Mouse (Mus musculus): ENCODE results near the gene Cfap65. TPM values are rescaled to one million over a fixed set of nuclear protein-coding genes. Genes with fewer than 3 reads are reported as not detected.

Cfap65 gene
- total RNA-seq, 2 experiments from 2014 or later: not detected

DNA sequence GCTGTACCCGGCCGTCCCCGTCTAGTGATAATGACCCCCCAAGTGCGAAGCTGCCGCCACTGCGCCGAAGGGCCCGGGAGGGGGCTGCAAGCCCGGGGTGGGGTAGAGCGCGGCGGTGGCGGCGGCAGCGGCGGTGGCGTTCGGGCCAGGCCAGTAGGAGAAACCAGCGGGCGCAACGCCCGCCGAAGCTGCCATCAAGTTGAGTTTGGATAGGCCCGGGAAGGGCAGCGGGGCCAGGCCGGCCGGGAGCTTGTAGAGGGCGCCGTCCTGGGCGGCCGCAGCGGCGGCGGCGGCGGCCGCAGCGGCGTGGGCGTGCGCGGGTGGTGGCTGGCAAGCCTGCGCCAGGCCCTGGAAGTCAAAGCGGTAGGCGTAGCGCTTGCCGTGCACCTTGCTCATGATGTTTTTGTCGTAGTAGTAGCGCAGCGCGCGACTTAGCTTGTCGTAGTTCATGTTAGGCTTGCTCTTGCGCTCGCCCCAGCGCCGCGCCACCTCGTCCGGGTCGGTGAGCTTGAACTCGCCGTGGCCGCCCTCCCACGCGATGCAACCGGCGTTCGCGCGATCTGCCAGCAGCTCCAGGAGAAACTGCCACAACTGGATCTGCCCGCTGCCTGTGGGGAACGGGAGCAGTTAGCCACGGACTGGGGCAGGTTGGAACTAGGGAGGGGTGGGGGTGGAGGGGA, 53.2 kb downstream of the Cfap65 start:
- no peak for DNase-seq

DNA sequence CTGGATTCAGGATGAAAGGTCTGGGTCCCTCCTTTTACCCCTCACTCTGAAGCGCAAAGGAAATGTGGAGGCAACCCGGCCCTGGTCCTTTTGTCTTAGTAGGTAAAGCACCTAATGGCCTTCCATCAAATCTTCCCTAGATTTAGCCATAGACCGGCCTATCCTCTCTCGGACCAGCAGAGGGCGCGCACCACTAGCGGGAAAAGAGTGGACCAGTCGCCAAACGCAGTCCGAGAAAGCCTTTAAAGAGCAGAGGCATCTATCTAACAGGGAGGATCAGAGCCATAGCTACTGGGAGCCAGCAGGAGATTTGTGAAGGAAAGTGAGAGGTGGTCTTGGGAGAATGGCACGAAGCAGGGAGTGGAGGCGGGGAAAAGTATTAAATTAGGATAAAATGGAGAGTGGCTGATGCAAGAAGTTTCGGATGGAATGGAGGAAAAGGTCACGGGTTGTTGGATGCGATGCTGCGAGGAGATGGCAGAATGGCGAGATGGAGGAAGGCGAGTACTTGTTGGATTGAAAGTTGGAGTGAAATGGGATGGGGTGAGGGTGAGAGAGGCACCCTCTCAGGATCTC, 54.5 kb downstream of the Cfap65 start:
- DNase-seq: peak; percentile 74

DNA sequence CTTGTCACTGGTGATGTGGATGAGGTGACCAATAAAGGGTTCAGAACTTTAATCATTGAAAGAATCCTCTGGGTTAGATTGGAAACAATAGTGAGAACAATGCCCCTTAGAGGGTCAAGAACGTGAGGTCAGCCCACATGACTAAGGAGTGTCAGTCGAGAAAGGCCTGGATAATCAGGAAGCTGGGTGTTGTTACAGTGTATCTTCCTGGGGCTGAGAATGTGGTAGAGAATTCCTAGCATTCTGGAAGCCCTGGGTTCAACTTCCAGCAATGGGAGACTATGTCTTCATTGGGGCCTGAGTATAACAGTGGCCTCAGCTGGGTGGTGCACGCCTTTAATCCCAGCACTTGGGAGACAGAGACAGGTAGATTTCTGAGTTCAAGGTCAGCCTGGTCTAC, 58.2 kb downstream of the Cfap65 start:
- DNase-seq: no peak

DNA sequence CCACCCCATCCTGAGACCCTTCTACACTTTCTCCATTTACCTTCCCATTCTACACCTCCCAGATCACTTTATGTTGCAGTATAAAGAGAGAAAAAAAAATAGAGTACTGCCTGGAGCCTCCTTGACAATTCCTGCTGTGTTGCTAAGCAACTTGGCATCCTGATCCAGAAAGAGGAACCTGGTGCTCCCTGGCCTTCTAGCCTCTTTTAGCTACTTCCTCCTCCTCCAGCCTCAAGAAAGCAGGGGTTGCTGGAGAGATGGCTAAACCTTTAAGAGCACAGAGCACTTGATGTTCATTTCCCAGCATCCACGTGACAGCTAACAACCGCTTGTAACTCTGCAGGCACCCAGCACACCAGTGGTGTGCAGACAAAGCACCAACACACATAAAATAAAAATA, 63.2 kb downstream of the Cfap65 start:
- no peak for DNase-seq

DNA sequence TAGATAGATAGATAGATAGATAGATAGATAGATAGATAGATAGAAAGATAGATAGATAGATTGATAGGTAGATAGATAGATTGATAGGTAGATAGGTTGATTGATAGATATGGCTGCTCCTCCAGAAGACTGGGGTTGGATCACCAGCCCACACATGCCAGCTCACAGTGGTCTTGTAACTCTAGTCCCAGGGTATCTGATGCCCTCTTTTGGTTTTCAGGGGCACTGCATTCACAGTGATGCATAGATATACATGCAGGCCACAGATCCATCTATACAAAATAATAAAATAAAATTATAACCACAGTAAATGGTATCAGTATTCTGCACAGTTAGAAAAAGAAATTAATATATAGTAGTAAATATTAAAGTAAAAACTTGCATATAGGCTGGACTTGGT, 73.6 kb downstream of the Cfap65 start:
- DNase-seq: no peak

DNA sequence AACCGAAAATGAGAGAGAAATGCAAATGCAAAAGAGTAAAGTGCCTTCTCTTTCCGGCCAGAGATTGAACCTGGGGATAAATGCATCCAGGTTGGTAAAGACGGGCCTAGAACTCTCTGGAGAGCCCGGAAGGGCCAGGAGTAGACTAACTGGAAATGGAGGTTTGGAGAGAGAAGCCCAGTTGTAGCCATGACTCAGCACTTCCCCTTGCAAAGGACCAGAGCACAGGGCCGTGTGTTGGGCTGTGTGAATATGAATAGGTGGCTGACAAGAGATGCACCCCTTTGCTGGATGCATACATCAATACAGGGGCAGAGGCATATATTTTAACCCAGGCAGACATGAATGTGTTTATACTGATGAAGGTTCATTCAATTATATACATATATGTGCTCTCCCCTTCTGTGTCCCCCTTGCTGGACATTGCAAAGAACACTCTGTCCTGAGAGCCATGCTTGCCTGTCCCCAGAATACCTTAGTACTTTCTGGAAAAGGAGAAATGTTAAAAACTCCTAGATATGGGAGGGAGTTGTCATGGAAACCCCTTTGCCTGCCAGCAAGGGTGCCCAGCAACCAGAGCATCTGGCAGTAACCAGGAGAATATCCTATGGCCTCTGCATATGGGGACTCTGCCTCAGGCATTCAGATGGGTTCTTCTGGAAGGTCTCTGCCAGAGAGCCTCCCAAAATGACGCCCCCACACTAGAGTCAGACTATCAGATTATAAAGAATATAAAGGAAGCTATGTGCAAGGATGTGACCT, 76.0 kb downstream of the Cfap65 start:
- DNase-seq: no peak

DNA sequence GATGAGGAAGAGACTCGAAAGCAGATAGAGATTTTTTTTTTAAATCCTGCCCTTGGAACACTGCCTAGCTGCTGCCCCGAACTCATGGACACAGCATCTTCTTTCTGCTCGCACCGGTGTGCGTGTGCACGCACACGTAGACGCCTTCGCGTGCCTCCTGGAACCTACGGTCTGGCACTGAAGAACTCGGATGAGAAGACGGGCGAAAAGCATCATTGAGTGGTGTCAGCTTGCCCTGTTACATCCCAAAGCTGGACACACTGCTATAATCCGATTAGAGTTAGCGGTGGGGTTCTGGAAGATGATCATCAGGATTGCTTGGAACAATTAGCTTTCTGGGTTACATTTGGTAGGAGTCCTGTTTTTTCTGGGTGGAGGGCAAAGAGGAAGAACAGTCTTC, 76.6 kb downstream of the Cfap65 start:
- no peak for DNase-seq

DNA sequence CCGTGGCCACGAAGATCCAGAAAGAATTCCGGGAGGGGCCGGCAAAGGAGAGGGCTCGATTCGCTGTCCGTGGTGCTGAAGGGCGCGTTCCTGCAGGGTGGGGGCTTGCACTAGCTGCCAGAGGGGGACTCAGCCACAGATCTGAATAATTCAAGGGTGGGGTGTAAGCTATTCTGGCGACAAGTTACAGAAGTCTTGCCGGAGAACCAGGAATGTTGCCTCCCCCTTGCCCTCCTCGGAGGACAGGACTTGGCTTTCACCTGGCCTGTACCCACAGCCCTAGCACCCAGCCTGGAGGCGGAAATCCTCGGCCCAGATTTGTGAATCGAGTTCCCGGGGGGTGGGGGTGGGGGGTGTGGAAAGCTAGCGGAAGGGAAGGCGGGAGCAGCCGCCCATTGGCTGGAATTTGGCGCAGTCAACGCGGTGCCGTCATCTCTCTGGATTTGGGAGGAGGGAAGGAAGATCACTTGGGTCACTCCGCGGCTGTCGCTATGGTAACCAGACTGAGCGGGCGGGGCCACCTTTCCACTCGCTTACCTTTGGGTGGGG, 77.2 kb downstream of the Cfap65 start:
- peak; percentile 78 for DNase-seq

DNA sequence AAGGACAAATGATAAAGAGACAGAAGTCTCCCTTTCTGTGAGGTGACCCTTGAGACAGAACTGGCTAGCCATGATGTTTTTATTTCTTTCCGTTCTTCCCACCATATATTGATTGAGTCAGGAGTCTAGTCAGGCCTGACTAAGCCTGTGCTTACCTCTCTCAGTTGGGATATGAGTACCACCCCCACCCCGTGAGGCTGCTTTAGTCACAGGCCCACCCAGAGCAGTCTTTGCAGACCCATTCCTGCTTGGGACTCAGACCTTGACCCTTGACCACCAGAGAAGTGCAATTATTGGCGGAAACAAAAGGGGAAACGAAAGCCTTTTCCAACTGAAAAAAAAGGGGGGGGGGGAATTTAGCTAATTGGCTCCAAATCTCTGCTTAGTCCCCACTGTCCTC, 77.7 kb downstream of the Cfap65 start:
- DNase-seq: no peak

DNA sequence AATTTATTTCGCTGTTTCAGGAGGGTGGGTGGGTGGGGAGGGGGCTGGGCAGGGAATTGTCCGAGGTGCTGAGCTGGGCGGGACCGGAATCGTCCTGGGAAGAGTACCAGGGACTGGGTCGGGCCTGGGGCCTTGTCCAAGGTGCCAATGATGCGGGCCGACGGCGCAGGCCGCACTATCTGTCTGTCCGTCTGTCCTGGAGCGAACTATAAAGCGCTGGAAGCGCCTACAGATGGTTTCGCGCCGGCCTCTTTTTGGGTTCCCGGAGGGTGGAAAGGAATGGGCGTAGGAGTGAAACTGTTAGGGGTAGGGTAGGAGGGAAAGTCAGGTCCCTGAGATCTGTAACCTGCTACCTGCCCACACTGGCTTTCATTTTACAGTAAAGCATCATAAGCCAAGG, 78.2 kb downstream of the Cfap65 start:
- DNase-seq: no peak

DNA sequence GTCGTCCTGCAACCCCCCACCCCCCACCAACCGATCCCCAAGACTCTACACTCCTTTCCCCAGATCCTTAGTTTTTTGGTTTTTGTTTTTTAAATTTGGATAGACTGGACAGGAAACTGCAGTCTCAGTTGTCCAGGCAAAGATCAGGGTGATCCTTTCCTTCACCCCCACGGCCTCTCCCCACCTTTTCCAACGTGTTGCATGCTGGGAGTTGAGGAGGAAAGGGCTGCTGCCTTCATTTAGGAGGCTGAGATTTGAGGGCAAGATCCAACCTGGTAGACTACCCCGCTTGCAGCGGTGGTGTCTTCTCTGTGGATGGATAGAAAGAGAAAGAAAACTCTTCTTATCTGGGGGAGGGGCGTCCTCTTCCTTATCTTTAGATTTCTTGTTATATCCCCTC, 78.6 kb downstream of the Cfap65 start:
- no peak for DNase-seq

DNA sequence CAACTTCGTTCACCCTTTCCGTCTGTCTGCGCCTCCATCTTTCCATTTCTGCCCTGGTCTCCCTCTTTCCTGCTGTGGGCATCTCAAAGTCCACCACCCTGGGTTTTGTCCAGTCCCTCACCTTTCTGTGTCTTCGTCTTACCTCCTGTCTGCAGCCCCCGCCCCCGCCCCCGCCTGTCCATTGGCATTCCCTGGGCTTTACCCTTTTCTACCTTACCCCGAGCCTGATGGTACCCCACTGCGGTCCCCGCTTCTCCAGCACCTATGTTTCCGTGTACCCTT, 79.0 kb downstream of the Cfap65 start:
- no peak for DNase-seq

DNA sequence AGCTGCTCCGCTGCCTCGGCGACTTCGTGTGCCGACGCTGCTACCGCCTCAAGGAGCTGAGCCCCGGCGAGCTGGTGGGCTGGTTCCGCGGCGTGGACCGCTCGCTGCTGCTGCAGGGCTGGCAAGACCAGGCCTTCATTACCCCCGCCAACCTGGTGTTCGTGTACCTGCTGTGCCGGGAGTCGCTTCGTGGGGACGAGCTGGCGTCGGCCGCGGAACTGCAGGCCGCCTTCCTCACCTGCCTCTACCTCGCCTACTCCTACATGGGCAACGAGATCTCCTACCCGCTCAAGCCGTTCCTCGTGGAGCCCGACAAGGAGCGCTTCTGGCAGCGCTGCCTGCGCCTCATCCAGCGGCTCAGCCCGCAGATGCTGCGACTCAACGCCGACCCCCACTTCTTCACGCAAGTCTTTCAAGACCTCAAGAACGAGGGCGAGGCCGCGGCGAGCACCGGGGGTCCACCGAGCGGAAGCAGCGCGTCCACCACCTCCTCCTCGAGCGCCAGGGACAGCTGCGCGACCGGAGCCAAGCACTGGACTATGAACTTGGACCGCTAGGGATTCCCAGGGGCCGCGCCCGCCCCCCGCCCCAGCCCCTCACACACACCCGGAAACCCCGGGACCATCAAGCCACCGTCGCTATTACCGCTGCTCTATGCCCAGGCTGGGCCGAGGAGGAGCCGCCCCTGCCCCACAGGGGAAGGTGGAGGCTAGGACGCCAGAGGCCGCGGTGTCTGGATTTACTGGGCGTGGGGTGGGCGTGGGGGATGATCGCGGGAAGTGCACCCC, 79.6 kb downstream of the Cfap65 start:
- peak; percentile 22 for DNase-seq

DNA sequence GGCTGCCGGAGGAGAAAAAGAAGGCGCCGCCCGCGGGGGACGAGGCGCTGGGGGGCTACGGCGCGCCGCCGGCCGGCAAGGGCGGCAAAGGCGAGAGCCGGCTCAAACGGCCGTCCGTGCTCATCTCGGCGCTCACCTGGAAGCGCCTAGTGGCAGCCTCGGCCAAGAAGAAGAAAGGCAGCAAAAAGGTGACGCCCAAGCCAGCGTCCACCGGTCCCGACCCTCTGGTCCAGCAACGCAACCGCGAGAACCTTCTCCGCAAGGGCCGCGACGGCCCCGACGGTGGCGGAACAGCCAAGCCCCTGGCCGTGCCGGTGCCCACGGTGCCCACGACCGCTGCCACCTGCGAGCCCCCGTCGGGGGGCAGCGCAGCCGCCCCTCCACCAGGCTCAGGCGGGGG, 80.2 kb downstream of the Cfap65 start:
- DNase-seq: peak; percentile 18

DNA sequence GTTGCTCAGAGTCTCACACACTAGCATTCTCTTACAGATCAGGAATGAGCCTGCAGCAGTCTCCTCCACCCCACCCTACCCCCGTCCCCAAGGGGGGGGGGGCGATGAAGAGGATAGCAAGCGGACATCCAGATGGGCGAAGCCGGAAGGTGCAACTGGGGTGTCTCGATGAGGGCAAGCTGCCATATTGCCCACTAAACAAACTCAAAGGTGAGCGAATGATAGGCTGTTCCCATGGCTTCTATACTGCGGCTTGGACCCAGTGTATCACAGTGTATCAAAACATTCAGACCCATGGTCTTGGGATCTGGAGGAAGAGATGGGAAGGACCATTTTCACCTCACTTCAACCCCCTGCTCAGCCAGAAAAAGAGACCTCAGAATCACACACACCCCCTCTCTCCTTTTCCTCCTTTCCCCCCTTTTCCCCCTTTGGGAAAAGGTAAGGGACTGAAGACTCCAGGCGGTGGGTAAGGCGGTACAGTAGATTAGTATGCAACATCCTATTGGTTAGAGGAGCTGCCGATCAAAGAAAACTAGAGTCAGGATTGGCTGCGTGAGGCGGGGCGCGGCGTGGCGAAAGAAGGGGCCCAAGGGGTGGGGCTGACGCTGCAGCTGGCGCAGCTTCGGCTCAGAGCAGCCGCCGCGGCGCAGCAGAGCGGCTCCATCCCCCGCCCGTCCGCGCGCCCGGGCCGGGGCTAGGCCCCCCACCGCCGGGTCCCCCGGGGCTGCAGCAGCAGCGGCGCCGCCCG, 80.9 kb downstream of the Cfap65 start, which contains the start of gene Cdk5r2:
Cdk5r2 (plus strand) TSS at position 629 of the 751 bp plus-strand sequence.
- peak; percentile 80 for DNase-seq

Small RNAs within 50 kb of the gene (microRNA-seq; reads per million reads assigned to microRNA genes)
- gene Mir375: 4.8 to 9.9 reads per million in 2 experiments

Other genes starting within 250 kb of the Cfap65 start
- 1 to 10 TPM; 8.6 to 8.9 TPM for gene Cyp27a1, start 222.0 kb downstream of the Cfap65 start, total RNA-seq (2021)
- 10 to 100 TPM; 64.7 to 66.7 TPM for gene Prkag3, start 186.4 kb downstream of the Cfap65 start, total RNA-seq (2021)
- gene Wnt6, start 163.7 kb downstream of the Cfap65 start, total RNA-seq (2021): 1 to 10 TPM in 1 of 2 experiments, under 1 TPM in 1; 0.95 to 1.5 TPM
- gene Wnt10a, start 144.1 kb downstream of the Cfap65 start, total RNA-seq (2021): under 1 TPM in 1 of 2 experiments, not detected in 1; 0.29 TPM
- under 1 TPM; 0.52 to 0.56 TPM for gene Cdk5r2, start 80.7 kb downstream of the Cfap65 start, total RNA-seq (2021)
- gene Fev, start 50.2 kb downstream of the Cfap65 start, total RNA-seq (2021): not detected
- not detected for gene Cryba2, start 42.5 kb downstream of the Cfap65 start, total RNA-seq (2021)
- under 1 TPM; 0.16 to 0.23 TPM for gene Ihh, start 16.1 kb upstream of the Cfap65 start, total RNA-seq (2021)
- 1 to 10 TPM; 4.0 to 5.4 TPM for gene Nhej1, start 189.6 kb upstream of the Cfap65 start, total RNA-seq (2021)
- not detected for gene Slc23a3, start 198.3 kb upstream of the Cfap65 start, total RNA-seq (2021)
- gene Cnppd1, start 207.1 kb upstream of the Cfap65 start, total RNA-seq (2021): 10 to 100 TPM; 20.1 to 22.3 TPM
- 10 to 100 TPM; 18.1 to 21.5 TPM for gene Retreg2, start 207.2 kb upstream of the Cfap65 start, total RNA-seq (2021)
- gene Zfand2b, start 233.0 kb upstream of the Cfap65 start, total RNA-seq (2021): 10 to 100 TPM; 12.4 to 14.0 TPM
- gene Abcb6, start 244.8 kb upstream of the Cfap65 start, total RNA-seq (2021): 10 to 100 TPM; 20.8 to 24.2 TPM

Data from gastrocnemius, postnatal 10 days (tissue).